Mouse (Mus musculus) bone marrow macrophage, adult 2 months (primary cell): ENCODE measurements around the gene Pbrm1. TPM values are rescaled to one million over a fixed set of nuclear protein-coding genes. Genes with fewer than 3 reads are reported as not detected.

Experiments used
- H3K27ac ChIP-seq: 2 replicates; pipeline ENCODE4 v1.5.1; 2012; ENCODE audit warnings: low read depth, low read length; ENCODE audit not compliant: insufficient read depth
- H3K4me1 ChIP-seq: 2 replicates; pipeline ENCODE4 v1.6.1; 2012; ENCODE audit warnings: low read length; ENCODE audit not compliant: control insufficient read depth, insufficient read depth
- H3K4me3 ChIP-seq: 2 replicates; pipeline ENCODE4 v1.5.1; 2012; ENCODE audit warnings: mild to moderate bottlenecking, low read length, moderate library complexity; ENCODE audit not compliant: insufficient read depth
- CTCF ChIP-seq: IDR thresholded peaks from 2 replicates; pipeline ENCODE4 v1.5.1; 2012; ENCODE audit warnings: low read depth, mild to moderate bottlenecking, low read length, moderate library complexity
- POLR2A ChIP-seq: IDR thresholded peaks from 2 replicates; pipeline ENCODE4 v1.6.1; 2012; ENCODE audit warnings: mild to moderate bottlenecking, low read depth, low read length, borderline replicate concordance
- polyA plus RNA-seq: library from polyadenylated mRNA; stranded (reverse); fragments of >200 nt; gene quantifications from 2 replicates; pipeline ENCODE4 v1.2.4, GENCODE M21; 2012; ENCODE audit not compliant: missing spikeins, insufficient read depth, insufficient read length

The Pbrm1 gene
- polyA plus RNA-seq, 1 experiment: 34.4 TPM

GRCm38 (mm10) chr14:31132491-31132975 is 113.6 kb downstream of the Pbrm1 start:
- peaks cover 14% of the 10 kb centered on the region for H3K4me1 ChIP-seq
- TF ChIP-seq POLR2A: no peak
- no peak for TF ChIP-seq CTCF
- no peak overlapping the region for H3K27ac ChIP-seq
- peak overlapping the region; percentile 94 for H3K4me3 ChIP-seq

DNA sequence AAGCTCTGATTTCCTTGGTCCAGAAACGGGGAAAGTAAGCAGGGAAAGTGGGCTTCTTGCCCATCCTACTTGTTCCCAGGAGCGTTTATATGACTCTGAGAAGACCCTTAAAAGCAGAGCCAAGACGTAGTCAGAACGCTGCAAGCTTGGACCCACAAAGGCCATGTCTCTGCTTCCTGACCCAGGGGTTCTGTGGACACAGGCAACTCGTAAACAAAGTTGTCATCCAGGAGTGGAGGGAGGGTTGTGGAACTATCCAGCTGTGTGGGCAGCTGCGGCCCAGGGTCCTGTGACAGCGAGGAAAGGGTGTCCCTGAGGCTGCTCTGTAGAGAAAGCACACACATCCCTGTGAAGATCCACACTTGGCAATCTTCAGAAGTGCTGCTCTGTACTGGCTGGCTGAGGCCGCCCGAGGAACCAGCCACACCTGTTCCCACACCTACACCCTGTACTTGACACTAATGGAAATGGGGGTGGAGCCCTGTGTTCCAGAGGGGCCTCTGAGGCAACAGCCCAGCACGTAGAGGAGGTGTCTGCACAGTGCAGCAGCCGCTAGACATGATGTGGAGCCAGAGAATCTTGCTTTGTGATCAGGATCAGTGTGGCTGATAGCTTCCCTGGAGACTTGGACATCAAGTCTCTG is 114.2 kb downstream of the Pbrm1 start:
- no peak overlapping the region for H3K4me3 ChIP-seq
- peaks cover 14% of the 10 kb centered on the region for H3K4me1 ChIP-seq
- H3K27ac ChIP-seq: no peak overlapping the region
- TF ChIP-seq POLR2A (no peak), CTCF (no peak)

DNA sequence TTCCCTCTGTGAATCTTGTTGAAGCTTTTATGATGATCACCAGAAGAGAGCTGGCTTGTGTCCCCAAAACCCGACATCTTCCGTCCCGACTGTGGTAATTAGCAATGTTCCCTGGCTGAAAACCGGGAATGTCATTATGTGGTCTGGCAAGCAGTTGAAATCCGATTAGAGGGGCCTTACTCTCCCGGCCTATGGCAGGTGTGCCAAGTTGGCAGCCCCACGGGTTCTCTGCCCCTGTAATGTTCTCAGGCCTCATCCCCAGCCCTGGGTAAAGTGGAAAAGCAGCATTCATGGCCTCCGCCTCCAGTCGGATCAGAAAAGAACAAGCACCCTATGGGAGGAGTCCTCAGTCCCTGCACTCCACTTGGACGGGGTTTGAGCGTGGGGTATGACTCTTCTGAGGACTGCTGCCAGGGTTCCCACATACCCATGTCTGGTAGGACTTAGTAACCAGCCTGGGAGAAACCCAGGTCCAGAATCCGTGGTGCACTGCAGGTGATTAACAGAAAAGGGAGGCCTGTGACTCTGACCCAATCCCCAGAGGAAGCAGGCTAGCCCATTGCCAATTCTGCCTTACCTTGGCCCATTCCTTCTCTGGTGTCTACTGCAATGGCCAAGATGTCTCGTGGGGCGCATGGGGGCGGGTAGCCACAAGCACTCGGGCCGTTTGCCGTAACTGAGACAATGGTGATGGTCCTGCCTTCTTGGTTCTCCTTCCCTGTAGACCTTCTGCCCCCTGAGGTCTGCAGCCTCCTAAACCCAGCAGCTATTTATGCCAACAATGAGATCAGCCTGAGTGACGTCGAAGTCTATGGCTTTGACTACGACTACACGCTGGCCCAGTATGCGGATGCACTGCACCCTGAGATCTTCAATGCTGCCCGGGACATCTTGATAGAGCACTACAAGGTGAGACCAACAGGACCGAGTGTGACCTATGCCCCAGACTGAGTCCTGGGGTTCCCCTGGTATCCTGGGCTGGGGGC is 115.4 kb downstream of the Pbrm1 start:
- TF ChIP-seq POLR2A (no peak), CTCF (no peak)
- H3K4me3 ChIP-seq: no peak overlapping the region
- no peak overlapping the region for H3K27ac ChIP-seq
- H3K4me1 ChIP-seq: peaks cover 14% of the 10 kb centered on the region

DNA sequence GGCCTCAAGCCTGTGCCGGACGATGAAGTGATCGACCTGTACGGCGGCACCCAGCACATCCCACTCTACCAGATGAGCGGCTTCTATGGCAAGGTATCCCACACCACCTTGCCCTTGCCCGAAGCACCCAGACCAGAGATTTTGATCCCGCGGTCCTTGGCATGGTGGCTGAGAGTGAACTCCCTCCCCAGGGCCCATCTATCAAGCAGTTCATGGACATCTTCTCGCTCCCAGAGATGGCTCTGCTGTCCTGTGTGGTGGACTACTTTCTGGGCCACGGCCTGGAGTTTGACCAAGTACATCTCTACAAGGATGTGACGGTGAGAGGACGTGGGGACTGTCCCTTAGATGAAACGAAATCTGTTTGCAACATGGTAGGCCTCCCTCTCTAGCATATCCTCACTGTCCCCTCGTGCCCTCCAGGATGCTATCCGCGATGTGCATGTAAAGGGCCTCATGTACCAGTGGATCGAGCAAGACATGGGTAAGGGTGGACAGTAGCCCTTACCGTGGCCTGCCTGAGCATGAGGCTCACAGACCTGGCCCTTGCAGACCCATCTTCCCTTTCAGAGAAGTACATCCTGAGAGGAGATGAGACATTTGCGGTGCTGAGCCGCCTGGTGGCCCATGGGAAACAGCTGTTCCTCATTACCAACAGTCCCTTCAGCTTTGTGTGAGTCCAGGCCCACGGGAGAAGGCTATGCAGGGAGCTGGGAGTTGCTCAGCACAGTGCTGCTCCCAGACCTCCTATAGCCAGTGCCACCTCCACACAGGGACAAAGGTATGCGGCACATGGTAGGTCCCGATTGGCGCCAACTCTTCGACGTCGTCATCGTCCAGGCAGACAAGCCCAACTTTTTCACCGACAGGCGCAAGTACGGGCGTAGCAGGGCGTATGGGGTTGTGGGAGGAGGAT is 116.8 kb downstream of the Pbrm1 start:
- TF ChIP-seq POLR2A (no peak), CTCF (no peak)
- Histone ChIP-seq H3K4me3 (no peak overlapping the region), H3K27ac (no peak overlapping the region), H3K4me1 (peaks cover 13% of the 10 kb centered on the region)

DNA sequence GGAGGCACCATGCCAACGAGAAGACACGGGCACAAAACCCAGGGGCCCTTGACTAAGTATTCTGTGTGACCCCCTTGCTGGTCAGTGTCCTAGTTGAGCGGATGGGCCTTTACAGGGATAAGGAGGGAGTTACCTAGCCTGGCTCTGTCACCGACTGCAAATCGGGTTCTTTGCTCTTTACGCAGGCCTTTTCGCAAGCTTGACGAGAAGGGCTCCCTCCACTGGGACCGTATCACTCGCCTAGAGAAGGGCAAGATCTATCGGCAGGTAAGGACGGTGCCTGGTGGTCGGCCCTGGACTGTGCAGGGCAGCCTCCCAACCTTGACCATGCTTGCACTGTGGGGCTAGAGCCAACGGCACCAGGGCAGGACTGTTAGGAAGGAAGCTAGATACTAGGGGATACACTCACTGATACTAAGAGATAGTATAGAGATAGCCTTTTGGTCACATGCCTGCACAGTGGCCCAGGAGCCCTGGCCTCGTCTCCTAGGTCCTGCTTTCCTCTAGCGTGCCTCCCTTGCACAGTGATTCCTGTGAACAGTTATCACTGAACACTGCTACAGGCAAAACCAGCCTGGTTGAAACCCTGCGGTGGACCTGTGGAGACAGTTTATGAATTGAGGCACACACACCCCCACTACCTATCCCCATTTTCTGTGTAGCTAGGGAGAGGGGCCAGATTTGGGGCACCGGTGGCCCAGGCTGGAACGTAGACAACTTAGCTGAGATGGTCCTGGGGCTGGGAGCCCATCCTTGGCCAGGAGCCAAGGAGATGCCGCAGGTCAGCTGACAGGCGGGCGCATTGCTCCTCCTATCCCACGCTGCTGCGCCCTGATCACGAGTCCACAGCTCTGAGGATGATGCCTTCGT is 117.7 kb downstream of the Pbrm1 start:
- Histone ChIP-seq H3K4me3 (no peak overlapping the region), H3K4me1 (peaks cover 13% of the 10 kb centered on the region), H3K27ac (no peak overlapping the region)
- TF ChIP-seq CTCF (no peak), POLR2A (no peak)

DNA sequence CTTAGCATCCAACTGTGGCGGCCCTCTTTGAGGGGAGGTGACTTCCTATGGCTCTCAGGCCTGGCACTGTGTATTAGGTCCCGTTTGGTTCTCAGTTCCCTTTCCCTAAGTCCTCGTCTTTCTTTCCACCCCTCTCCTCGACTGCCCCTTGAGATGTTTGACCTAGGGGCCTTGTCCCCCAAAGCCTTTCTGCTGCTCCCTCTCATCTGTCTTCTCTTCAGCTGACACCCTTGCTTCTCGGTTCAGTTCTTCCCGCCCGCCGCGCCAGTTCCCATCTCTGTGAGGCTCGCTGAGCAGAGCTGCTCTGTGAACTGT is 118.3 kb downstream of the Pbrm1 start:
- Histone ChIP-seq H3K4me3 (no peak overlapping the region), H3K4me1 (peaks cover 10% of the 10 kb centered on the region; the same call in 1 of the 2 replicates), H3K27ac (no peak overlapping the region)
- TF ChIP-seq POLR2A (no peak), CTCF (no peak)

GRCm38 (mm10) chr14:31137791-31138190 is 118.9 kb downstream of the Pbrm1 start:
- H3K27ac ChIP-seq: no peak overlapping the region
- TF ChIP-seq CTCF (no peak), POLR2A (no peak)

GRCm38 (mm10) chr14:31138219-31138896 is 119.4 kb downstream of the Pbrm1 start:
- H3K4me1 ChIP-seq: no peaks in the 10 kb centered on the region
- H3K4me3 ChIP-seq: no peak overlapping the region
- no peak for TF ChIP-seq CTCF
- TF ChIP-seq POLR2A: no peak
- no peak overlapping the region for H3K27ac ChIP-seq

More at GRCm38 (mm10) chr14:31137791-31138190, 118.9 kb downstream of the Pbrm1 start:
- H3K4me3 ChIP-seq: no peak overlapping the region
- H3K4me1 ChIP-seq: peaks cover 5% of the 10 kb centered on the region; the same call in 1 of the 2 replicates
